Mouse (Mus musculus) ES-E14 (cell line): Measurements from ENCODE around the gene Nrtn. TPM values are rescaled to one million over a fixed set of nuclear protein-coding genes. Genes with fewer than 3 reads are reported as not detected.

ENCODE experiments used
- DNase-seq: peaks from one replicate; pipeline ENCODE4 v3.0.0-alpha.2; 2013; ENCODE audit warnings: low read depth, low spot score
- H3K27ac ChIP-seq: 2 replicates; pipeline ENCODE4 v1.5.1; 2012; ENCODE audit warnings: low read depth, mild to moderate bottlenecking, low read length, moderate library complexity, mixed read lengths; ENCODE audit not compliant: poor library complexity, insufficient read depth, severe bottlenecking
- H3K36me3 ChIP-seq: 2 replicates; pipeline ENCODE4 v1.6.1; 2012; ENCODE audit warnings: mild to moderate bottlenecking, low read length, moderate library complexity, mixed read lengths; ENCODE audit not compliant: control insufficient read depth, poor library complexity, insufficient read depth, severe bottlenecking
- H3K4me1 ChIP-seq, 2 experiments: fragments of 150-350 bp in 1 of 2; sonication (generic) in 1 of 2; 2 replicates each; pipeline ENCODE4 v1.6.1; 2012; ENCODE audit warnings: low read length in 2 of 2, mild to moderate bottlenecking in 1 of 2, mixed read lengths in 1 of 2; ENCODE audit not compliant: control insufficient read depth in 2 of 2, insufficient read depth in 2 of 2, poor library complexity in 1 of 2
- H3K4me3 ChIP-seq, 2 experiments: fragments of 150-350 bp in 1 of 2; sonication (generic) in 1 of 2; 2 replicates each; pipeline ENCODE4 v1.5.1; 2012; ENCODE audit warnings: low read length in 2 of 2, low read depth in 1 of 2, mild to moderate bottlenecking in 1 of 2, mixed read lengths in 1 of 2; ENCODE audit not compliant: insufficient read depth in 1 of 2, poor library complexity in 1 of 2, severe bottlenecking in 1 of 2
- H3K9ac ChIP-seq: 2 replicates; pipeline ENCODE4 v1.6.1; 2012; ENCODE audit warnings: low read depth, mild to moderate bottlenecking, low read length, mixed read lengths; ENCODE audit not compliant: poor library complexity, insufficient read depth, severe bottlenecking
- H3K9me3 ChIP-seq: fragments of 150-350 bp; sonication (generic); 2 replicates; pipeline ENCODE4 v1.6.1; 2012; ENCODE audit warnings: low read depth, mild to moderate bottlenecking, low read length; ENCODE audit not compliant: control insufficient read depth, insufficient read depth
- CHD2 ChIP-seq: IDR thresholded peaks from 2 replicates; pipeline ENCODE4 v1.6.1; 2014; ENCODE audit warnings: mild to moderate bottlenecking, low read depth, low read length, inconsistent platforms
- HCFC1 ChIP-seq: IDR thresholded peaks from 2 replicates; pipeline ENCODE4 v1.6.1; 2012; ENCODE audit warnings: low read length, inconsistent platforms, borderline replicate concordance; ENCODE audit not compliant: insufficient read depth
- MAFK ChIP-seq: IDR thresholded peaks from 2 replicates; pipeline ENCODE4 v1.6.1; 2014; ENCODE audit warnings: mild to moderate bottlenecking, low read depth, low read length, inconsistent platforms; ENCODE audit not compliant: insufficient read depth
- ZC3H11A ChIP-seq: IDR thresholded peaks from 2 replicates; pipeline ENCODE4 v1.6.1; 2012; ENCODE audit warnings: low read depth, mild to moderate bottlenecking, inconsistent platforms, low read length, borderline replicate concordance
- ZNF384 ChIP-seq: IDR thresholded peaks from 2 replicates; pipeline ENCODE4 v1.6.1; 2012; ENCODE audit warnings: low read depth, low read length, inconsistent platforms
- in situ Hi-C, 2 experiments: fragments of 600-800 bp; cut with MboI; formaldehyde crosslinking; loops; one replicate each; pipeline ENCODE4 v1.15.1; 2025; ENCODE audit warnings: low sequenced_read_pairs in 2 of 2, inconsistent platforms in 1 of 2; ENCODE audit not compliant: unreplicated experiment in 2 of 2
- total RNA-seq: library from RNA; depleted of rRNA; stranded (reverse); fragments of 300-350 nt; gene quantifications from 2 replicates; pipeline ENCODE4 v1.2.3, GENCODE M21; 2012

Nrtn gene
- total RNA-seq, 1 experiment: 8.4 TPM

DNA sequence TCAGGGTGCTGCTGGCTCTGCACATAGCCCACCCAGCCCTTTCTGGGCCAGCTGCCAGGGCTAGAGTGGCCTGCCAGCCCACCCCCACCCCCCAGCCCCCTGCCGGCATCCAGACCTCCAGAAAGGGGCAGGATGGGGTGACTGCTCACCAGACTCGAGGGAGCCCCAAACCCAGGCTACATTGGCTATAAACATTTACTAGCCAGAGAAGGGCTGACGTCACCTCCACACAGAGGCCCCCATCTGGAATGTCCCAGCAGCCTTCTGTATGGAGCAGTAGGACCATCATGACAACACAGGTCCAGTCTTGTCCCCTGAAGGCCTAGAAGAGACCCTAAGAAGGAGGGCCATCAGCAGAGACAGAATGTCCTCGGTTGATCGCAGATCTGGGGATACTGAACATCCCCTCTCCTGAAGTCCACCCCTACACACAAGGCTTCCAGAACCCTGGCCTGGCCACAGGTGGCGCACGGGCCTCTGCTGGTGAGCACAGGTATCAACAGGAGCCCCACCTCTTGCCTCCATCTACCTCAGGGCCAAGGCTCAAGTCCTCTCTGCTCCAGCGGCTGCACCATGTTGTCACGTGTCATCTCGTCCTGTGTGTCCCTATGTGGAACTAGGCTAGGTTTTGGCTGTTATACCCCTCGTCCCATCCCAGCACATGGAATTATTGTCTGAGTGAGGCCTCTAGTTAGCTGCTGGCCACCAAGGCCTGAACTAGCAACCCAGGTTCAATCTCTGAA lies 33.7 kb downstream of the Nrtn start:
- H3K9ac ChIP-seq: no peak overlapping the region
- H3K4me1 ChIP-seq: peaks cover 2 to 20% of the 10 kb centered on the region in 2 experiments; a peak in 3 of 4 replicates
- TF ChIP-seq HCFC1: no peak
- TF ChIP-seq MAFK: no peak
- no peak for TF ChIP-seq ZC3H11A
- no peak for TF ChIP-seq CHD2
- no peak for TF ChIP-seq ZNF384

DNA sequence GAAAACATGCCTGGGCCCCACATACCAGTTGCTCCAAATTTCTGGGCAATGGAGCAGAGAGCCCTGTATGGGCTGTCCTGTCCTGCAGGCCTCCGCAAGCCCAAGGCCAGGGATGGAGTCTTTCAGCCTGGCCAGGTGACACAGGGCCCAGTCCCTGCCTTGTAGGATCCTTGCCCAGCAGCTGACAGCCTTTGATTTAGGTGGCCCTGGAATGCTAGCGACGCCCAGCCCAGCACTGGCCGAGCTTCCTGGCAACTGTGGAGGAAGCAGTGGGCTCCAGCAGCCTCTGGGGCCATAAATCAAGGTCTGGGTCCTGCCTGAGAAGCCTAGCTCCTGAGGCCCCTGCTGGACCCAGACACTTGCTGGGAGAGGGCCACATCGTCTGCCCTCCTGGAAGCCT lies 34.9 kb downstream of the Nrtn start:
- no peak for DNase-seq
- peaks cover 25% of the 10 kb centered on the region for H3K36me3 ChIP-seq
- TF ChIP-seq MAFK: no peak
- no peak for TF ChIP-seq HCFC1
- no peak for TF ChIP-seq CHD2
- TF ChIP-seq ZNF384: no peak
- no peak for TF ChIP-seq ZC3H11A
- H3K9ac ChIP-seq: no peak overlapping the region
- H3K9me3 ChIP-seq: no peaks in the 10 kb centered on the region
- peaks cover 0 to 18% of the 10 kb centered on the region in 2 experiments; a peak in 3 of 4 replicates for H3K4me1 ChIP-seq
- in situ Hi-C loops: no loop called here
- H3K4me3 ChIP-seq: no peak overlapping the region
- H3K27ac ChIP-seq: no peak overlapping the region

More for the DNA sequence above, 33.7 kb downstream of the Nrtn start:
- in situ Hi-C loops: no loop called here
- H3K27ac ChIP-seq: no peak overlapping the region
- H3K9me3 ChIP-seq: no peaks in the 10 kb centered on the region
- H3K4me3 ChIP-seq: no peak overlapping the region
- DNase-seq: no peak
- peaks cover 25% of the 10 kb centered on the region for H3K36me3 ChIP-seq

GRCm38 (mm10) chr17:56717363-56718058 lies 39.8 kb downstream of the Nrtn start, which contains the start of the genes Ndufa11 and Vmac:
Ndufa11 (plus strand) TSS chr17:56717767.
Vmac (minus strand) TSS chr17:56718022.
- peak within 1 kb of the TSS; percentile 88 for H3K27ac ChIP-seq
- TF ChIP-seq ZC3H11A (no peak), ZNF384 (peak; percentile 64; the same call in 1 of the 2 replicates), HCFC1 (peak; percentile 73; the same call in 1 of the 2 replicates), MAFK (no peak), CHD2 (peak; percentile 99)
- H3K4me1 ChIP-seq: peaks cover 0 to 9% of the 10 kb centered on the region in 2 experiments; a peak in 2 of 4 replicates
- no peaks in the 10 kb centered on the region for H3K9me3 ChIP-seq
- peak within 1 kb of the TSS; percentile 94 to 96 for H3K4me3 ChIP-seq
- peak within 1 kb of the TSS; percentile 97 for H3K9ac ChIP-seq
- peaks cover 20% of the 10 kb centered on the region for H3K36me3 ChIP-seq
- DNase-seq: peak; percentile 98
- in situ Hi-C loops: no loop called here

DNA sequence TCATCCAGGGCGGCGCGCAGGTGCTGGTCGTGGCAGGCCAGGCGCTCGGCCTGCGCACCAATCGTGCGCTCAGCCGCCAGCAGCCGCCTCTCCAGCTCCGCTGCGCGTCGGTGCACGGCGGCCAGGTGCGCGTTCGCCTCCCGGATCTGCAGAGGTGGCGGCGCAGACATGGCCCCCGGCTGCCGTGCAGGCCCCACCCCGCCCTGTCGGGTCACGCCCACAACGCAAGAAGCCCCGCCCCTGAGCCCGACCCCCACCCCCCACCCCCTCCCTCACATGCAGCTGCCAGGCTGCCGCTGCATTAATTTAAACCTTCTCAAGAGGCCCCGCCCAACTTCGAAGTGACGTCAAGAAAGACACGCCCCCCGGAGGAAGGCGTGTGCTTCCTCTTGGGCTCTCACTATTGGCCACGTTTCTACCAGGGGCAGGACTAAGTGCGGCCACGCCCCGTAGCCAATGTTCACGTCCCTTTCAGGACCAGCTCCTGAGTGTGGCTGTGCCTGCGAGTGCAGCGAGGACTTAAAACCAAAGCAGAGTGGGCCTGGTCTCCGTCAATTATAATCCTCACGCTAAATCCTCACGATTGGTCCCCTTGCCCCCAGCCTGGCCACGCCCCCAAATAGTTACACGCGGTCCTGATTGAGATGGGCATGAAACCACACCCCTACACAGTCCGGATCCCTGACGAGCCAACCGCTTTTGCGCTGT lies 40.5 kb downstream of the Nrtn start:
- no peaks in the 10 kb centered on the region for H3K9me3 ChIP-seq
- DNase-seq: peak; percentile 99
- H3K9ac ChIP-seq: peak overlapping the region; percentile 89
- peak overlapping the region; percentile 94 to 96 for H3K4me3 ChIP-seq
- TF ChIP-seq CHD2 (no peak), HCFC1 (no peak), ZNF384 (no peak), ZC3H11A (no peak), MAFK (no peak)
- H3K4me1 ChIP-seq: peaks cover 0 to 9% of the 10 kb centered on the region in 2 experiments; a peak in 2 of 4 replicates
- H3K27ac ChIP-seq: peak overlapping the region; percentile 26
- peaks cover 20% of the 10 kb centered on the region for H3K36me3 ChIP-seq
- in situ Hi-C loops: no loop called here
